Mouse (Mus musculus) thymus, adult 2 months (tissue): ENCODE measurements around the gene Ankrd22. TPM values are rescaled to one million over a fixed set of nuclear protein-coding genes. Genes with fewer than 3 reads are reported as not detected.
"Not testable (repeated sequence)": the region's sequence is repeated elsewhere in the genome, so short reads cannot be mapped to it uniquely, and the experiment has no call there.

Experiments used
- DNase-seq: peaks from one replicate; pipeline ENCODE4 v3.0.0; 2021
- H3K27ac ChIP-seq: fragments of 200-500 bp; 2 replicates; pipeline ENCODE4 v1.5.1; 2012; ENCODE audit warnings: low read length, control low read depth; ENCODE audit not compliant: control insufficient read depth, insufficient read depth
- H3K27me3 ChIP-seq: fragments of 200-500 bp; 2 replicates; pipeline ENCODE4 v1.6.1; 2012; ENCODE audit warnings: mild to moderate bottlenecking, low read length, moderate library complexity, mixed read lengths; ENCODE audit not compliant: control insufficient read depth, insufficient read depth
- H3K36me3 ChIP-seq: fragments of 200-500 bp; 2 replicates; pipeline ENCODE4 v1.6.1; 2012; ENCODE audit warnings: mild to moderate bottlenecking, low read length, moderate library complexity; ENCODE audit not compliant: control insufficient read depth, insufficient read depth
- H3K4me1 ChIP-seq: fragments of 200-500 bp; replicated peaks from 2 replicates; pipeline ENCODE4 v1.6.1; 2012; ENCODE audit warnings: low read length; ENCODE audit not compliant: control insufficient read depth, insufficient read depth
- H3K4me3 ChIP-seq: fragments of 200-500 bp; 2 replicates; pipeline ENCODE4 v1.5.1; 2012; ENCODE audit warnings: mild to moderate bottlenecking, low read length, control low read depth, moderate library complexity; ENCODE audit not compliant: control insufficient read depth, insufficient read depth
- CTCF ChIP-seq: fragments of 200-500 bp; IDR thresholded peaks from 2 replicates; pipeline ENCODE4 v1.5.1; 2012; ENCODE audit warnings: mild to moderate bottlenecking, control low read depth, low read length, moderate library complexity, borderline replicate concordance; ENCODE audit not compliant: control insufficient read depth, poor library complexity, insufficient read depth; ENCODE audit errors: extremely low read depth
- POLR2A ChIP-seq: fragments of 200-500 bp; IDR thresholded peaks from 2 replicates; pipeline ENCODE4 v1.6.1; 2012; ENCODE audit warnings: mild to moderate bottlenecking, low read length, control low read depth, moderate library complexity; ENCODE audit not compliant: control insufficient read depth, poor library complexity, insufficient read depth; ENCODE audit errors: extremely low read depth
- WGBS: fragments of 180-500 bp; shearing (Covaris S2); methylation state at CpG from one replicate; pipeline ENCODE4 v1.1.7; 2018; 5-methylcytosine and 5-hydroxymethylcytosine counted together
- polyA plus RNA-seq: library from polyadenylated mRNA; depleted of rRNA; stranded (reverse); fragments of >200 nt; gene quantifications from 2 replicates; pipeline ENCODE4 v1.2.3, GENCODE M21; 2012

The Ankrd22 gene
- polyA plus RNA-seq, 1 experiment = 0.62 TPM

GRCm38 (mm10) chr19:34209031-34209430 lies 43.2 kb upstream of the Ankrd22 start:
- TF ChIP-seq POLR2A (no peak), CTCF (no peak)
- peaks cover 29% of the 10 kb centered on the region for H3K4me1 ChIP-seq
- WGBS = 91% methylated on average over 3 of the region's 3 CpGs
- no peaks in the 10 kb centered on the region for H3K27me3 ChIP-seq
- H3K27ac ChIP-seq = no peak overlapping the region
- H3K4me3 ChIP-seq = no peak overlapping the region
- no peak for DNase-seq
- H3K36me3 ChIP-seq = no peaks in the 10 kb centered on the region

GRCm38 (mm10) chr19:34206760-34207440 lies 41.0 kb upstream of the Ankrd22 start:
- Histone ChIP-seq H3K36me3 (no peaks in the 10 kb centered on the region), H3K27me3 (no peaks in the 10 kb centered on the region), H3K4me1 (peaks cover 20% of the 10 kb centered on the region), H3K4me3 (no peak overlapping the region), H3K27ac (no peak overlapping the region)
- whole genome bisulfite sequencing = 80% methylated on average over 8 of the region's 8 CpGs
- TF ChIP-seq POLR2A = no peak
- TF ChIP-seq CTCF = no peak
- DNase-seq = no peak

GRCm38 (mm10) chr19:34206128-34206527 lies 40.3 kb upstream of the Ankrd22 start:
- DNase-seq, H3K36me3 ChIP-seq, H3K27ac ChIP-seq, H3K27me3 ChIP-seq, H3K4me3 ChIP-seq: not testable (repeated sequence)
- H3K4me1 ChIP-seq = peaks cover 18% of the 10 kb centered on the region
- WGBS = 71% methylated on average over 4 of the region's 4 CpGs

GRCm38 (mm10) chr19:34202668-34203067 lies 36.8 kb upstream of the Ankrd22 start:
- Histone ChIP-seq H3K36me3 (no peaks in the 10 kb centered on the region), H3K4me3 (no peak overlapping the region), H3K27ac (no peak overlapping the region), H3K4me1 (peaks cover 13% of the 10 kb centered on the region), H3K27me3 (no peaks in the 10 kb centered on the region)
- 69% methylated on average over 2 of the region's 2 CpGs for WGBS
- DNase-seq = no peak
- TF ChIP-seq POLR2A (no peak), CTCF (no peak)

- H3K27me3 ChIP-seq = no peaks in the 10 kb centered on the region
- DNase-seq = no peak
- no peak overlapping the region; the same call in 1 of the 2 replicates for H3K27ac ChIP-seq
- H3K4me1 ChIP-seq = peaks cover 13% of the 10 kb centered on the region
- H3K36me3 ChIP-seq = no peaks in the 10 kb centered on the region
- TF ChIP-seq POLR2A (no peak), CTCF (no peak)
- no peak overlapping the region for H3K4me3 ChIP-seq
- 58% methylated on average over 2 of the region's 2 CpGs for WGBS
These were observed 33.6 kb upstream of the Ankrd22 start for GRCm38 (mm10) chr19:34199488-34199887.

- H3K4me3 ChIP-seq = no peak overlapping the region
- TF ChIP-seq POLR2A (no peak), CTCF (no peak)
- no peaks in the 10 kb centered on the region for H3K36me3 ChIP-seq
- DNase-seq = no peak
- H3K27me3 ChIP-seq = no peaks in the 10 kb centered on the region
- WGBS = 89% methylated on average over 4 of the region's 4 CpGs
- peaks cover 16% of the 10 kb centered on the region for H3K4me1 ChIP-seq
- H3K27ac ChIP-seq = no peak overlapping the region
These were observed 33.0 kb upstream of the Ankrd22 start for GRCm38 (mm10) chr19:34198901-34199300.

GRCm38 (mm10) chr19:34198066-34198465 lies 32.2 kb upstream of the Ankrd22 start:
- Histone ChIP-seq H3K27ac (no peak overlapping the region), H3K27me3 (no peaks in the 10 kb centered on the region), H3K4me1 (peaks cover 15% of the 10 kb centered on the region), H3K4me3 (no peak overlapping the region), H3K36me3 (no peaks in the 10 kb centered on the region)
- TF ChIP-seq POLR2A = no peak
- TF ChIP-seq CTCF = no peak
- WGBS = 100% methylated on average over 1 of the region's 1 CpGs
- no peak for DNase-seq
